Comparison of ENCODE assay signal across 22 mouse cellular contexts in the genomic region with DNA sequence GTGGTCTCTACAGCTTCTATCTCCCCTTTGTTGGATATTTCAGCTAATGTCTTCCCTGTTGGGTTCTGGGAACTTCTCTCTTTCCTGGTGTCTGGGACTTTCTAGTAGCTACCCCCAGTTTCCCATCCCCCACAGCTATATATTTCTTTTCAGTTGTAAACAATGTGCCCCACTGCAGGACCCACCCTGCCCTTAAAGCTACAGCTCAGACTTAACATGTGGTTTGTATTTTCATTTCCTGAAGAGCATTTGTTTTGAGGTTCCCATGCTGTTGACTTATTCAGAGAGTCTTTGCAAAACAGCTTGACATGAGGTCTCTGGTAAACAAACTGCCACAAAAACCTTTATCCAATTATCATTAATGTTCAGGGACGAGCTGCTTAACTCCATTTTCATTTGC.
DNase-seq lines count a peak whose midpoint lies in the region; ATAC-seq lines count a peak whose summit lies in the region.
"Had no signal": no experiment of that assay in that cellular context is flagged by ENCODE, and none has a peak within 500 bp of the region (broad histone marks: within the 10 kb centered on the region; RNA-seq: fewer than 3 reads in every experiment).

No protein-coding gene starts in this region.

- H3K27me3 ChIP-seq in embryonic facial prominence, embryonic 13.5 days = no peaks in the 10 kb centered on the region
- H3K27me3 ChIP-seq: heart, embryonic 15.5 days had no signal

- H3K9me3 ChIP-seq in embryonic facial prominence, embryonic 13.5 days = no peaks in the 10 kb centered on the region
- H3K9me3 ChIP-seq: forebrain, embryonic 12.5 days; heart, embryonic 15.5 days had no signal

- H3K4me2 ChIP-seq in embryonic facial prominence, embryonic 13.5 days = no peak overlapping the region
- H3K4me2 ChIP-seq: forebrain, embryonic 12.5 days; heart, embryonic 11.5 days; heart, embryonic 15.5 days; hindbrain, embryonic 14.5 days had no signal

- WGBS in embryonic facial prominence, embryonic 13.5 days = 21% methylated on average over 1 of the region's 1 CpGs

- 0 out of 2 replicates have a peak overlapping the region, but pooled peaks have one; percentile 16 for H3K27ac ChIP-seq in embryonic facial prominence, embryonic 13.5 days
- H3K27ac ChIP-seq: forebrain, embryonic 12.5 days; heart, adult 2 months; heart, embryonic 15.5 days; hindbrain, embryonic 14.5 days had no signal

- DNase-seq in lung, postnatal 36 days = peak; percentile 11
- DNase-seq in lung, postnatal 14 days = no peak
- no peak for DNase-seq in urinary bladder, postnatal 36 days (ENCODE audit: low spot score in 2 of 2)
- no peak for DNase-seq in layer of hippocampus, postnatal 25 days (ENCODE audit: extremely low spot score in 1 of 2, low spot score in 1 of 2)
- no peak for DNase-seq in gastrocnemius, adult 18-20 months (ENCODE audit: low spot score)
- DNase-seq: adrenal gland, adult 2 months; adrenal gland, postnatal 25 days; cerebellum, adult 2 months; cerebellum, postnatal 14 days; gastrocnemius, postnatal 14 days; heart, adult 2 months; heart, postnatal 14 days; kidney, adult 8-10 months had no signal

- peaks cover 12% of the 10 kb centered on the region for H3K4me1 ChIP-seq in embryonic facial prominence, embryonic 13.5 days
- H3K4me1 ChIP-seq: forebrain, embryonic 12.5 days; heart, embryonic 15.5 days had no signal

- H3K9ac ChIP-seq in embryonic facial prominence, embryonic 13.5 days = no peak overlapping the region
- H3K9ac ChIP-seq: forebrain, embryonic 12.5 days; heart, embryonic 15.5 days; hindbrain, embryonic 14.5 days had no signal

- H3K36me3 ChIP-seq in embryonic facial prominence, embryonic 13.5 days = no peaks in the 10 kb centered on the region
- H3K36me3 ChIP-seq: forebrain, embryonic 12.5 days; heart, embryonic 15.5 days had no signal

- H3K4me3 ChIP-seq in embryonic facial prominence, embryonic 13.5 days = no peak overlapping the region
- H3K4me3 ChIP-seq: forebrain, embryonic 12.5 days; heart, adult 2 months; heart, embryonic 15.5 days had no signal

- peak; percentile 56 for ATAC-seq in CD4-positive, CD25-positive, alpha-beta regulatory T cell, adult 4 months
- no peak for ATAC-seq in embryonic facial prominence, embryonic 13.5 days (ENCODE audit: insufficient number of reproducible peaks, insufficient read depth, low FRiP score, low TSS enrichment, low read depth)
- peak; percentile 44 for ATAC-seq in inflammation-experienced regulatory T-cells, adult 6 months
- ATAC-seq: forebrain, embryonic 16.5 days; intestine, postnatal 0 days had no signal
